Mouse (Mus musculus) ES-Bruce4 (cell line): ENCODE data around the gene Tenm3. TPM values are rescaled to one million over a fixed set of nuclear protein-coding genes. Genes with fewer than 3 reads are reported as not detected.

ENCODE experiments used
- H3K27ac ChIP-seq: 2 replicates; pipeline ENCODE4 v1.5.1; 2012; ENCODE audit warnings: low read length, inconsistent platforms; ENCODE audit not compliant: insufficient read depth
- H3K27me3 ChIP-seq: 2 replicates; pipeline ENCODE4 v1.6.1; 2012; ENCODE audit warnings: mild to moderate bottlenecking, low read length, inconsistent platforms; ENCODE audit not compliant: control insufficient read depth, poor library complexity, insufficient read depth, severe bottlenecking
- H3K36me3 ChIP-seq: 2 replicates; pipeline ENCODE4 v1.6.1; 2012; ENCODE audit warnings: inconsistent platforms, mild to moderate bottlenecking, low read length, moderate library complexity; ENCODE audit not compliant: control insufficient read depth, poor library complexity, insufficient read depth, severe bottlenecking
- H3K4me1 ChIP-seq: one replicate; pipeline ENCODE4 v1.8.1; 2011; ENCODE audit warnings: low read length; ENCODE audit not compliant: control insufficient read depth, insufficient read depth
- H3K4me3 ChIP-seq: 2 replicates; pipeline ENCODE4 v1.5.1; 2011; ENCODE audit warnings: low read depth, mild to moderate bottlenecking, low read length
- H3K9ac ChIP-seq: 2 replicates; pipeline ENCODE4 v1.6.1; 2012; ENCODE audit warnings: low read depth, mild to moderate bottlenecking, inconsistent platforms; ENCODE audit not compliant: poor library complexity, severe bottlenecking
- H3K9me3 ChIP-seq: replicated peaks from 2 replicates; pipeline ENCODE4 v1.6.1; 2012; ENCODE audit warnings: mild to moderate bottlenecking, low read length, inconsistent platforms; ENCODE audit not compliant: control insufficient read depth, poor library complexity, insufficient read depth, severe bottlenecking
- CTCF ChIP-seq: IDR thresholded peaks from one replicate; pipeline ENCODE4 v1.8.1; 2011; ENCODE audit warnings: low read depth, low read length
- EP300 ChIP-seq: IDR thresholded peaks from 2 replicates; pipeline ENCODE4 v1.6.1; 2011; ENCODE audit warnings: low read depth, low read length; ENCODE audit not compliant: insufficient read depth
- POLR2A ChIP-seq: IDR thresholded peaks from one replicate; pipeline ENCODE4 v1.8.1; 2011; ENCODE audit warnings: low read length; ENCODE audit not compliant: insufficient read depth
- polyA plus RNA-seq: library from polyadenylated mRNA; stranded (reverse); fragments of >200 nt; gene quantifications from 2 replicates; pipeline ENCODE4 v1.2.4, GENCODE M21; 2011; ENCODE audit warnings: low read depth; ENCODE audit not compliant: missing spikeins, insufficient read depth, insufficient read length

Tenm3 gene
- polyA plus RNA-seq, 1 experiment, result 19.2 TPM

DNA sequence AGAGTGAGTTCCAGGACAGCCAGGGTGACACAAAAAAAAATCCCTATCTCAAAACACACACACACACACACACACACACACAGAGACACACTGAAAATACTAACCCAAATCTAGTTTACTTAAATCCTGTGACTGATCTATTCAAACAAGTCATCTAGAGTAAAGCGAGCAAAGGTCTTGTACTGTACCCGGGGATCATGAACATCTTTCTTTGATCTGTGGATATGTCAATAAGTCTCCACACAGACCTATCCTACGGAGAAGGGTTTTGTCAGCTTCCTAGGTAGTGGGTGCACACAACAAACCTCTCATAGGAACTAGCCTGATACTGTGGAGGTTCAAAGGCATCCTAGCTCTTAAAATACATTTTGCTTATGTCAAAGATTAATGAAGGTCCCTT, 307.9 kb downstream of the Tenm3 start:
- H3K36me3 ChIP-seq, result no peaks in the 10 kb centered on the region
- H3K9ac ChIP-seq, result no peak overlapping the region
- no peaks in the 10 kb centered on the region for H3K9me3 ChIP-seq
- TF ChIP-seq EP300 (no peak), CTCF (no peak), POLR2A (no peak)
- no peaks in the 10 kb centered on the region for H3K4me1 ChIP-seq
- H3K4me3 ChIP-seq, result no peak overlapping the region
- H3K27me3 ChIP-seq, result no peaks in the 10 kb centered on the region
- no peak overlapping the region for H3K27ac ChIP-seq

DNA sequence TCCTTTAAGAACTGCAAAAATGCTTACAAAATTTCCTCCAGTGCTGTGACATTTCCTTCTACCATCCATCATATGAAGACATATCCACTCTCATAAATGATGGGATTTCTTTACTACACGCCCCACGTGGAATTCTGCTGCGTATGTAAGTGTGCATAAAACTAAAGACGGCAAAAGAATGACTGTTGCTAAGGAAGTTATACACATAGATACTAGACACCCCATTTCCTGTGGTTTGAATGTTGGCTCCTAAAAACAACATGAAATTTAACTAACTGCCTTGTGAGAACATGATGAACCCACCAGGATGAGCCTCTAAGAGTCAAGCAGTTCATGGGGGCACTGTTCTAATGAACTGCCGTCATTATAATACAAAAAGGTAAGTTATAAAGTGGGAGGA, 312.0 kb downstream of the Tenm3 start:
- no peak for TF ChIP-seq EP300
- no peak for TF ChIP-seq CTCF
- TF ChIP-seq POLR2A, result no peak
- Histone ChIP-seq H3K9ac (no peak overlapping the region), H3K4me1 (no peaks in the 10 kb centered on the region), H3K27ac (no peak overlapping the region), H3K9me3 (no peaks in the 10 kb centered on the region), H3K36me3 (no peaks in the 10 kb centered on the region), H3K4me3 (no peak overlapping the region), H3K27me3 (no peaks in the 10 kb centered on the region)

DNA sequence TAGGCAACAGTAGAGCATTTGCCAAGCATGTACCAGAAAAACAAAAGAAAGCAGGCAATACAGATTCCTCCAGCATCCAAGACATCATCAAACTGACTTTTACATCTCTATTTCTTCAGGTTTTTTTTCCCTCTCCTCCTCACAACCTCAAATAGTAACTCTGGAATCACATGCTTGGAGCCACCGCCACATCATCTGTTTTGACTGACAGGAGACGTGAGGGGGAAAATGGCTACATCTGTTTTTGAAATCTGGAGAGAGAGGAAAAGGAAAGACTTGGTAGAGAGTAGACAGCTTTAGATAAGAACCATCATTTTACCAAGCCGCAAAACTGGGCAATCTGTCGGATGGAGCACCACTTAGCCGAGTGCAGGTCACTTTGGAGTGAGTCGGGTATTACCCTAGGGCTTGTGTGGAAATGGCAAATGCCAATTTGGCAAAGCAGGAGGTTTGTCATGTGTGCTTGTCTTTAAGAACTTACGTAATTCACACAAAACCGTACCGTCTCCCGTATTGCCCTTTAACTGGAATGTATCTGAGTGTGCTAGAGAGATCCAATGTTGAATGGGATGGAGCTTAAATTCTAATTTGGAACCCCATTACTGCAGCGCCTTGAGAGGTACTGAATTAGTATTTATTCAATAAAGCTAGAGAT, 312.7 kb downstream of the Tenm3 start:
- no peak for TF ChIP-seq CTCF
- no peaks in the 10 kb centered on the region for H3K4me1 ChIP-seq
- H3K9ac ChIP-seq, result no peak overlapping the region
- H3K27ac ChIP-seq, result no peak overlapping the region
- H3K36me3 ChIP-seq, result no peaks in the 10 kb centered on the region
- H3K9me3 ChIP-seq, result no peaks in the 10 kb centered on the region
- no peaks in the 10 kb centered on the region for H3K27me3 ChIP-seq
- H3K4me3 ChIP-seq, result no peak overlapping the region

DNA sequence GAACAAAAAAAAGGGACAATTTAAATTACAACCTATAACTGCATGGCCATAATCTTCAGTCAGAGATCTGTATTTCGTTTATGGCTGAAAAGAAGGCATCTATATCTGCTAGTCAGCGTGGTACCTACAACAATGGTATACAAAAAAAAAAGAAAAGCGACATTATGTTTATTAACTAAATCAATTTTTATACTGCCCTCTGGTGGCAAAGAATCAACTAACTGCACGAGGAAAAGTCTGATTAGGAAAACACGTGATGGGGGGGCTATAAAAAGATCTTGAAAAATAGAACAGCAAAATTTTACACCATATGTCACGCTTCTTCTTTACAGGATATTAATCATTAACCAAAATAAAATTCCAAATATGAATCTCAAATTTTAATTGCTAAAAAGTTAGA, 316.3 kb downstream of the Tenm3 start:
- H3K27me3 ChIP-seq, result no peaks in the 10 kb centered on the region
- no peaks in the 10 kb centered on the region for H3K4me1 ChIP-seq
- H3K27ac ChIP-seq, result no peak overlapping the region
- H3K4me3 ChIP-seq, result no peak overlapping the region
- no peaks in the 10 kb centered on the region for H3K36me3 ChIP-seq
- no peak overlapping the region for H3K9ac ChIP-seq
- H3K9me3 ChIP-seq, result no peaks in the 10 kb centered on the region
- no peak for TF ChIP-seq POLR2A
- no peak for TF ChIP-seq CTCF
- no peak for TF ChIP-seq EP300

DNA sequence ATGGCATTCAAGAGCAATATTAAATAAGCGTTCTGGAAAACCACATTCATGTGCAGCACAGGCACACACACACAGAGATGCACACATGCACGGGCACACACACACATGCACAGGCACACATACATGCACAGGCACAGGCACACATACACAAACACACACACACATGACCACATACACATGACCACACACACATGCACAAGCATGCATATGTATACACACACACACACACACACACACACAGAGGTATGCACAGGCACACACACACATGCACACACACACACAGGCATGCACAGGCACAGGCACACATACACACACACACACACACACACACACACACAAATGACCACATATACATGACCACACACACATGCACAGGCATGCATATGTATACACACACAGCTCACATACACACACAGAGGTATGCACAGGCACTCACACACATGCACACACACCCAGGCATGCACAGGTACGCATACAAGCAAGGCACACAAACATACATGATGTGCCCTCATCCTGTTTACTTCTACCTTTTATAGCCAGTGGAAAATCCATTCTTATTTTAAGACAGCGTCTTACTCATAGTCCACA, 321.1 kb downstream of the Tenm3 start:
- TF ChIP-seq POLR2A (no peak), CTCF (no peak), EP300 (no peak)

DNA sequence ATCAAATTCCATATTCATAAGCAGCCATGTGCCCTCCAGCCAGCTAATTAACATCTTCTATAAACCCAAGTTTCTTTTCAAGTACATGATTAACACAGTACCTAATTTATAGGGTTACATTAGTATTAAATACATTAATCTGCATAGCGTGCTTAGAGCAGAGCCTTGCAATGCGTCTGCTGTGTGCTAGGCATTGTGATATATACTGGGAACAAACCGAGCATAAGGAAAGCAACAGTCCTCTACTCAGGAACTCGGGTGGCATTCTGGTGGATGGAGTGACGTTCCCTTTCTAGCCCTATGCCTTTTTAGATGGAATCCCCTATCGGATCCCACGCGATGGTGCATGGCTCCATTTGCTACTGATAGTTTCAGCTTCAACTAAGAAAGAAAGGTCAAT, 321.7 kb downstream of the Tenm3 start:
- H3K9ac ChIP-seq, result no peak overlapping the region
- TF ChIP-seq CTCF (no peak), EP300 (no peak), POLR2A (no peak)
- no peak overlapping the region for H3K27ac ChIP-seq

More for the DNA sequence above, 321.1 kb downstream of the Tenm3 start:
- H3K4me3 ChIP-seq, result no peak overlapping the region
- no peaks in the 10 kb centered on the region for H3K9me3 ChIP-seq
- no peaks in the 10 kb centered on the region for H3K4me1 ChIP-seq
- no peaks in the 10 kb centered on the region for H3K36me3 ChIP-seq
- H3K9ac ChIP-seq, result no peak overlapping the region
- no peak overlapping the region for H3K27ac ChIP-seq
- no peaks in the 10 kb centered on the region for H3K27me3 ChIP-seq

More for the DNA sequence above, 321.7 kb downstream of the Tenm3 start:
- H3K27me3 ChIP-seq, result no peaks in the 10 kb centered on the region
- no peak overlapping the region for H3K4me3 ChIP-seq
- no peaks in the 10 kb centered on the region for H3K4me1 ChIP-seq
- no peaks in the 10 kb centered on the region for H3K9me3 ChIP-seq
- no peaks in the 10 kb centered on the region for H3K36me3 ChIP-seq
